Mouse (Mus musculus): Measurements from ENCODE around the gene Erc2.
A peak's percentile ranks its signal among the peaks of the same experiment; 100 is the strongest.

The Erc2 gene

DNA sequence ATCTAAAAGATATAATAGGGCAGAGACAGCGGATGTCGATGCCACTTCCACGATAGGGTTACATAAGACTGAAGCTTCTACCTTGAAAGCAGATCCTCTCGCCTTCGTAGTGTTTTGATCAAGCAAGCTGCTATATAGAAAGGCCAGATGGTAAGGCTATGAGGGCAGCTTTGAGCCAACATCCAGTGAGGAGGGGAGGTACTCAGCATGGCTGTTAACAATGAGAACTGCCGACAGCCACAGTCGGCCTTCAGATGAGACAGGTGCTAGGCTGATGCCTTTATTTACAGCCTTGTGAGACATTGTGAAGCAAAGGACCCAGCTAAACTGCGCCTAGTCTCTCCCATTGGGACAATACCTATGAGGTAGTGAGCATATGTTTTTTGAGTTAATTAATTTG lies 156.3 kb downstream of the Erc2 start:
- DNase-seq (ENCODE audit: low read depth) = no peak

DNA sequence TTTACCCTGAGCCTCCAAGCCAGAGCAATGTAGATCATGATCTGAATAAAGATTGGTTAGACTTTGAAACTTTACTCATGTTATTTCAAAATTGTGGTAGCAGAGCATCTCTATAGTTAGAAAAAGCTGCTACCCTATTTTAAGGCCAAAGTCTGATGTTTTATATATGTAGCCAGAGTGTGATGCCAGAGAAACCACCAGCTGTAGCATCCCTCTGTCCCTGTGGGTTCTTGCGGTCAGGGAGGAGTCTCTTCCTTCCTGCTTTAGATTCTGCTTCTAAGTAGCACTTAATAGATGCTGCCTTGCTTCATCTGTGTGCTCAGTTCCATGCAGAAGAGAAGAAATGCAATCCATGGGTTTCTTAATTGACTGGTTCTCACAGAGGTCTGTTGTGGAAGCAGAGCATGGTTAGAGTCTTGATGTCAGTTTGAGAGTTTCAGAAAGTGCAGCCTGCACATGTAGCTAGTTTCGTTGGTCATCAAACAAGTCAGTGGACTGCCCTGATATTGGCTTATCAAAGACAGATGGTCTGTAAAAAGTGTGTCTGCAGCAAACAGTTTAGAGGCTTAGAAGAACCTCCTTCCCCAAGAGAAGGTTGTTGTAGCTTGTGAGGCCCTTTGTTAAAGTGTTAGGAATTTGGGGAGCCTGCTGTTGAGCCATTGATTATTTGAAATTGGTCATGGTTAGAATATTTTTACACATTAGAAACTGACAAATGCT lies 156.9 kb downstream of the Erc2 start:
- DNase-seq (ENCODE audit: low read depth) = no peak

DNA sequence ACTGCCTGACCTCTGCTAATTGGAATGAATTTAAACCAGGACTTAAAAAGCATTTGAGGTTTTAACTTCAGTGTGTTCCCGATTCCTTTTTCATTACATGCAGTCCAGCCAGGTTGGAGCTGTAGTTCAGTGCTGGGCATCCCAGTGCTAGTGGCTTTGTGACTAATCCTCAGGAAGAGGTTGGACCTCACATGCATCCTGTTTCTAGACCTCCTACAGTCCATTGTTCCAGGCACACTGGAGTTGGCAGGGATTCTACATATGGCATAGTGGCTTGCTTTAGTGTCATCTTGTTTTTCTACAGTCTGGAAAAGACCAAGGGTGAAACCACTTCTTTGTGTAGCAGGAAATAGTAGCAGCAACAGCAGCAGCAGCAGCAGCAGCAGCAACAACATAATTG lies 159.0 kb downstream of the Erc2 start:
- peak; percentile 3 for DNase-seq (ENCODE audit: low read depth)

DNA sequence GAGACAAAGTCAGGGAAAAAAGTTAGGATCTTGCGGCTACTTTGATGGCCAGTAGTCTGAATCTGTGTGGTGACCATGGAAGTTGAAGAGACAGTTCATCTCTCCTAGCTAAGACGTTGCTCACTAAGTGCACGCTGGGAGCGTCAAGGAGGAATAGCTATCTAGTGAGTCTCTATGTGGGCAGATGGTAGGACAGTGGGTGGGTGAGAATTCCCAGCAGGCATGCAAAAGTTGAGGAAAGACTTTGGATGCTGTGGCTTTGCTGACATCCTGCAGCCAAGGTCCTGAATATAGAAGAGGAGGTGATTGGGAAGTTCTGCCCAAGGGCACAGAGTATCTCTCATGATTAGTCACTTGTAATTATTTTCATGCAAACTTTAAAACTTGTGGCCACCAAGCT lies 162.6 kb downstream of the Erc2 start:
- no peak for DNase-seq (ENCODE audit: low read depth)

DNA sequence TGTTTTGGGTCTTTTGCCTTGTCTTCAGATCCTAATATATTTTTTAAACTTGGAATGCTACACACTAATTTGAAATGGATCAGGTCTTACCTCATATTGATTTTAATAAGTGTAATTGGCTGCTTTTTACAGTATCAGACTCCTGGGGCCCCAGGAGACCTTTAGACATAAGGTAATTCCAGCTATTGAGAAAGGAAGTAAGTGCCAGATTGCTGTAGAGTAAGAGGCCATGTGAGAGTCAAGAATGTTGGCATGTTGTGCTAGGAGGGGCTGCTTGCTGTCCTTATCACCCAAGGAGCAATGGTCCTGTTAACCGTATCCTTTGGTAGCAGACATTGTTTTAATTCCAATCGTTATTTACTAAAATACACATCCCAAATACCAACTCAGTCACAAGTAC lies 163.3 kb downstream of the Erc2 start:
- no peak for DNase-seq (ENCODE audit: low read depth)

DNA sequence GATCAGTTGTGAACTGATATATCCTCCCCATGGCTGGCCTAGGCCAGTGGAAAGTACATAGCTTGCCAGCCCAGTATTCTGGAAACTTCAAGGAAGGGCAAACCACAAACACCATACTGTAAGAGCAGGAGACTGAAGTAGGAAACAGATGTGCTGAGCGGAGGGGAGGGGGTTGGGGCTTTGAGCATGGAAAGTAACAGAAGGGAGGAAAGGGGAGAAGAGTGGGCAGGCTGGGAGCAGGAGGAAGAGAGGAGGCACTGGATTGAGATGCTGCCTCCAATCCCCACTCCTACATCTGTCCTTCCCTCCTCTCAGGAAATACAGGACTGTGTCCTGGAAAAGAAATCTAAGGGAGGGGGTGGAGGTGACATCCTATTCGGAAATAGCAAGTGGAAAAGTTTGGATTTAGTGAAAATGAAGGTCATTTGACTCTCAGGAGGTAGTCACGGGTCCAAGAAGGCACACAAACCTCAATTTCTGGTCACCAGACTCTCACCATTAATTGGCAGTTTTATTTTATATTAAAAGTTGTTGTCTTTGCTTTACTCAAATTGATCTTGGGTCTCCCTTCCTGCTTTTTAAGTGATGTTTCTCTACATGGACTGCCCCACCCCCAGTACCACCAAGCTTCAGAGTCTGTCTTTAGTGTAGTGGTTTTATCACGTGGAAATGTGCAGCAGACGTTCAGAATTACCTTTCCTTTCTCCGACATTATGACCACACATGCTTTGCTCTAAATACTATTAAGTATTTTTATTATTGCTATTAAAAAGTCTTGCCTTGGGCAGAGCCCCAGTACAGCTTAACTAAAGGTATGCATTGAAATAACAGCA lies 167.1 kb downstream of the Erc2 start:
- no peak for DNase-seq (ENCODE audit: low read depth)

DNA sequence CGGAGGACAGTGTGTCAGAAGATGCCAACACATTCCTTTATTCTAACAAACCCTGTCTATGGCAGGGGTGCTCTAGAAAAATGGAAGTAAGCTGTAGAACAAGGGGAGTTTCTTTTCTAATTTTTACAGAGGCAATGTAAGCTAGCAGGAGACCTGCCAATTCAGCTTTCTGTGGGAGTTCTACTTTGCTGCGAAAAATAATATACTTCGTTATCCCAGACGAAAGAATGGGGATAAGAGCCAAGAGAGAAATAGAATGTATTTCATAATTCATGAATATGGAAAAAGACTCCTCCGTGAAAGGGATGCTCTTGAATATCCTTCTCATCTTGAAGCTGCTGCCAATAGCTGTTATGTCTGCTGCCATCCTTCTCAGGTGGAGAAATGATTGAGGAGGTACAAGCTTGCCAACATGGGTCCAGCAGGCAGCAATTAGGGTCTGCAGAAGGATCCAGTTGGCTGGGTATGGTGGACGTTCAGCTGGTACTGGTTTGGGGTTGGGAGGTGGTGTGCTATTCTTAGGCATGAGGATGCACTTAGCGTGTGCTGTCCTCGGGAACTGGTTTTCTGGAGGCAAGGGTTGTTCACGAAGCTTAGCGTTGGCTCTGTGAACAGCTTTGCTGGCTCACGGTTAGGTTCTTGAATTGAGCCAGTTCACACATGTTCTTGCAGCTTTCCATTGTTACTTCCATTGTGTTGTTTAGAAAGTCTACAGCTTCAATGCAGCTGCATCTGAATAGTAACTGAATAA lies 176.1 kb downstream of the Erc2 start:
- DNase-seq (ENCODE audit: low read depth) = no peak

DNA sequence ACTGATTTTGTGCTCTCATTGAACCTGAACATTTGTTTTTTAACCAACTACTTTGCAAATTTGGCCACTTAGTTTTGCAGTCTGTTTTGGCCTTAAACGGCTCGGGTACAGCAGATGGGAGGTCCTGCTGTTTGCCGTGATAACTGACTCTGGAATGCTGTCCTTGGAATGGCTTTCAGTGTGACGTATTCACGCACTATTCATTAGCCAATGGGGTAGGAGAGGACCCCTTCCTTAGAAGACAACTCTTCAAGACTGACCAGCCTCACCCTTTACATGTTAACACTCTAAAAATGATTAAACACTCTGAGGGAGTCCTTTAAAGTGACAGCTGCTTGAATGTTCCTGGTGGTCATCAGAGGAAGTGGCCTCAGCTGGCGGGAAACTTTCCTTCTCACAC lies 178.5 kb downstream of the Erc2 start:
- no peak for DNase-seq (ENCODE audit: low read depth)

DNA sequence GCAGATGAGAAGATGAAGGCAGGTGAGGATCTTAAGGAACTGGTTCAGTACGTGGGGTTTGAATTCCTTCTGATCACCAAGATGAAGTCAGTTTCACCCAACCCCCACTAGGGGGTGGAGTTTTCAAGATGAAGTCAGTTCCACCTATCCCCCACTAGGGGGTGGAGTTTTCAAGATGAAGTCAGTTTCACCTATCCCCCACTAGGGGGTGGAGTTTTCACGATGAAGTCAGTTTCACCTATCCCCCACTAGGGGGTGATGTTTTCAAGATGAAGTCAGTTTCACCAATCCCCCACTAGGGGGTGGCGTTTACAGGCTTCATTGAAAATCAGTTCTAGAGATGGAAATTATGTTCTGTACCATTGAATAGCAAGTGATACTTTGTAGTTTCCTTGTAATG lies 181.7 kb downstream of the Erc2 start:
- DNase-seq (ENCODE audit: low read depth) = peak; percentile 71

DNA sequence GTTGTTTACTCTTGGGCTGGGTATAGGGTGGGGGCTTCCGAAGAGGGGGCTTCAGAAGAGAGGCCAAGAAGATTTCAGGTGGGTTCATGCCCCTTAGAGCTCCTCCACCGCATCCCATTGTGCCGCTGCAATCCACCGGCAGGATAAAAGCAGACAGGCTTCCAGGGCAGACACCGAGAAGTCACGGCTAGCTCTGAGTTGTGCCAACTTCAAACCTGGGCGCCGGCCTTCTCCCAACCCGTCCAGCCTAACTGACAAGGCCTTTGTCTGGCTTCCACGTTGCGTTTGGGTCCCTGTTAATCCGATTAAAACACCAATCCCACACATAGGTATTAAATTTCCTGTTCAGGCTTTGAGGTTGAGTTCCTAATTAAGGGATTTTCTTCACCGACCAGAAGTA lies 182.8 kb downstream of the Erc2 start:
- no peak for DNase-seq (ENCODE audit: low read depth)

DNA sequence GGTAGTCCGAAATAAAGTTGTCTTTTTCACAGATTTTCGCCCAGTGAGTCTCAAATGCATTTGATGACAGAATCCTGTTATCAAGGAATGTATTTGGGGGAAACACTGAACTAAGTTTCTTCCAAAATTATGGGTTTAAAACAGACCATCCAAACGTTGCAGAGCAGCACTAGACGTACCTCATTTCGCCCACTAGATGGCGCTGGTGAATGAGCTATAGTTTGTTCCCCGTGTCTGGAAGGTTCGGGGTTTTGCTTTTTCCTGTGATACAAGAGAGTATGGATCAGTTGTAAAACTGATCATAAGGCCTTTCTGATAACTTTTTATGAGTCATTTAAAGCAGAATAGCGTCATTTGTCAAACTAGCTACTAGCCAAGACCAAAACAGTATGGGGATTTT lies 185.9 kb downstream of the Erc2 start:
- DNase-seq (ENCODE audit: low read depth) = peak; percentile 48

DNA sequence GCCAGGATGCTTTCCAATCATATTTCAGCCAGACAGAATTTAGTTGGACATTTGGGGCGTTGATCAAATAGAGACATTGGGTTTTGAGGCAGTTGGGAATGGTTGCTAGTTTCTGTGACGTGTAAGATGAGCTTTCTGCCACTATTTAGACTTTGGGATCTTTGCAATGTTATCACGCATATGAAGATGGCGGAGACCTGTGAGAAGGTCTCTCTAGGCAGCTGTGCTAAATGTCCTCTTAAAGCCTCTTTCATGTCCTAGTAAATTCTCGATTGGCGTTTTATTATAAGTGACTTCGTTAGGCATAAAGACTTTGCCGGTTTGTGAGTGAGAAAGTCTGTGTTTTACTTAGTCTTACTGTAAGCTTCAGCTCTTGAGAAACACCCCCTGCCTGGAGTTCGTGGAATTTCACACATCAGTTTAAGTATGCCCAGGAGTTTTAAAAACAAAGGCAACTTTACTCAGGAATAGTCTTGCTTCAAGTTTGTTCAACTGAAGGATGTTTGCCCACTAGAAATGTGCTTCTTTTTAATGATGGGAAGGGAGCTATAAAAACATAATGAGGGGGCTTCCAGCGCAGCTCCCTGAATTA lies 186.4 kb downstream of the Erc2 start:
- DNase-seq (ENCODE audit: low read depth) = no peak

DNA sequence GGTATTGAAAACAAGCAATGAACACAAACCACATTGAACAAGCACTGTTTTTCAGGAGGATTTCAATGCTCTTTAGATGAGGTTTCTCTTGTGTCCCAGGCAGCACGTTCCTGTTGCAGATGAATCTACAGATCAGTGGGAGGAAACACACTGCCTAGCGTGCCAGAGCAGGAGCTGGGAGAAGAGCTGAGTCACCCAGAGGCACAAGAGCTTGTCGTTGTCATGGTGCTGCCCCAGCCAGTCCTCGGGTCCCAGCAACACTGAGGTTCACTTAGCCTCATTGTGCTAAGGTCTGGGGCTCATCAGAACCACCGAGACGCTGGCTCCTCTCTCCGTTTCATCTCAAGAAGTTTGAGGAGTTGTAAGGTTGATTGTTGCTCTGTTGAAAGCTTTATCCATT lies 188.6 kb downstream of the Erc2 start:
- DNase-seq (ENCODE audit: low read depth) = peak; percentile 22

DNA sequence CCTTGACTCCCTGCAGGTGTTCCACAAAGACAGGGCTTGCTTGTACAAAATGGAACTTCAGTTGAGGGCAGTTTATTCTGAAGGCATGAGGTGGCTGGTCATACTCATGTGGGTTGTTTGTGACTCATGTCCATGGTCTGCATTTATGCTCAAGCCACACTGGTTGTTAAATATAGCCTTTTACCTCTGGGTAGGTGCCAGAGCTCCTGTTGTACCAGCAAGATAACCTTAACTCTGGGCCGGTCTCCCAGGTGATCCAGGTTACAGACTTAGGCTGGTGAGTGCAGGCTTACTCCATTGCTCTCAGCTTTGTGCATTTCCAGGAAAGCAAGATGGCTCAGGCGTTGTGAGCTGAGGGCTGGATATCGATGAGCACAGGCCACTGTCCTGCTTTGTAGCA lies 189.4 kb downstream of the Erc2 start:
- no peak for DNase-seq (ENCODE audit: low read depth)

DNA sequence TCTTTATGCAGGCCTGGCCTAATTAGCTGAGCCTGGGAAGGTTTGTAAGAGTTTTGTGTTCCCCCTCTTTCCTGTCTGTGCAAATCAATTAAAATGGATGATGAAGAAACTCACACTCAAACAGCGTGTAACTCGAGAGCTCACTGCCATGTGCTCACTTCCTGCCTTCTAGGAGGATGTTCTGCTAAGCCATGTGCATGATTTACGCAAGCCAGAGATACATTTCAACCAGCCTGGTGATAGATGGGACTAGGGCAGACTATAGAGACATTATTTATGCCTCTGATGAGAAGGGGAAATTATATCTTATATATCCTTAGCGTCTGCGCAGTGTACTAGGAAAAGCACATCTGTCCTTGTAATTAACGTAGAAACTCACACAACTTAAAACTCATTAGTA lies 193.5 kb downstream of the Erc2 start:
- peak; percentile 35 for DNase-seq (ENCODE audit: low read depth)

DNA sequence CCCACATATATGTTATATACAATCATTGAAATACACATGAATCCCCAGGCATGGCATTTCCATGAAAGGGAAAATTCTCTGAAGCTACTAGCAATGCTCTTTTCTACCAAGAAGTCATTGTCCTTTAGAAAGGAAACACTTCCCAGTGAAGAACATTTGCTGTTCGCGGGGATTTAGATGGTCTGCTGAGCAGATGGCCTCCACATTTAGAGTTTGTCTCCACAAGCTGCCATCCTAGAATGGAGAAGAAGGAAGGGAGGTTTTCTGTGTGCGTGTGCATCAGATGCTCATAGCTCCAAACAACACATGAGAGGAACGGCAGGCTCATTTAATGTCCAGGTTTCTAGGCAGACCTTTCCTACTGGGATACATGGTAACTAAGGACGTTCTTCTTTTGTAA lies 196.8 kb downstream of the Erc2 start:
- DNase-seq (ENCODE audit: low read depth) = no peak

DNA sequence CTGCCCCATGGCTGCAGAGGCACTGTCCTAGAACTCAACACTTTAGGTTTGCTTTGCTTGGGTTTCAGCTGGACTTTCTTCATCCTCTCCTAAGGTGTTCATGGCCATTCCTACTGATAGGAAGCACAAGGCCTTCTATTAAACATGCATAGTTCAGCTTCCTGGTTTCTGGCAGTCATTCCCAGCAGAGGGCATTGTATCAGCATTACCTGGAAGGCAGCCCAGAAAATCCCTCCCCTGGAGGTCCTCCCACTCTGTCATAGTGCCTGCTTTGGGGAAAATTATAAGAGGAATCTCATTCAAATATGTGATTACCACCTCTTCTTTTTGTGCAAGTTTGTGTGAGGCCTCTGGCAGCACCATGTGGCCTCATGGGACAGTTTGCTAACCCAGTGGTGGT lies 199.6 kb downstream of the Erc2 start:
- no peak for DNase-seq (ENCODE audit: low read depth)

DNA sequence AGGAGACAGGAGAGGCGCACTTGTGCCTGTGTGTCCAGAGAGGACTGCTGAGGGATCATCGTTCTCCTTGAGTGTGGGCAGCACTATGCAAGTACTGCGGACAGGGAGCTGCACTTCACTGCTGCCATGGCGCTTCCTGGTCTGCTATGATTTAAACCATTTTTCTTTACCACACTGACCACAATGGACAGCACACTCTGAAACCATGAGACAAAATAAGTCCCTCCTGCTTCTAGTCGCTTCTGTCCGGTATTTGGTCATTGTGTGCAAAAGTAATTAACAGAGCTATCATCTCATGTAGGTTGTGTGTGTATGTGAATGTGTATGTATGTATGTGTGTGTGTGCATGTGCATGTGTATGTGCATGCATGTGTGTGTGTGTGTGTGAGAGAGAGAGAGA lies 200.3 kb downstream of the Erc2 start:
- DNase-seq (ENCODE audit: low read depth) = no peak

DNA sequence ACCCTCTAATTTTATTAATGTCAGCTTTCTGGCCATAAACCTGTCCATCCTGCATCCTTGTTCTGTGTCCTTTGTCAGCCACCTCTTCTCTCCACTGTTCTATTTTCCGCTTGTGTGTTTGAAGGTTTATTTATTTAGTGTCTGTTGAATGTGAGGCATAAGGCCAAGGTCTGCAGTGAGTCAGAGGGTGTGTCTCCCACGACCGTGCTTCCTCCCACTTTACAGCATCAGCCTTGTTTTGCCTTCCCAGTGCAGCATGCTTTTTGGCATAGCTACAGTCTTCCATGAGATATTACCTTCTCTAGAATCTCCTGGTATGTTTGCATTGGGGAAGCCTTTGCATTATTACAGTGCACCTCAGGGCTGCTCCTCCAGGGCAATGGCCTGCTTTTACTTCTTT lies 200.8 kb downstream of the Erc2 start:
- DNase-seq (ENCODE audit: low read depth) = no peak

DNA sequence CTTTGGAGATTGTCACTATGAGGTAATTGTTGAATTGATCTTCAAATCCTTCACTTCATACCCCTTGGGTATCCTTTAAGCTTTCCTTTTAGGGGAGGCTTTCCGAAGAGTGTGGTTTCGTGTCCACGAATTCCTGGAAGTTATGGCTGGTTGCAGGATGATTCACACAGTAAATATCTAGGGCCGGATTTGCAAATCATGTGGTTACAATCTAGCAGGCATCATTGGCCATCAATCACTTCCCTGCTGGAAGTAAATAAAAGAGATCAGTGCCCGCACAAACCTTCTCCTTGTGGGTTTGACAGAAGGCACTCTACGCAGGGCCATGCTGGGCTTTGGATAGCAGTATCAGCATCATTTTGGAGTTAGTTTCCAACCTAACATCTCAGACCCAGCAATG lies 201.7 kb downstream of the Erc2 start:
- DNase-seq (ENCODE audit: low read depth) = no peak

DNA sequence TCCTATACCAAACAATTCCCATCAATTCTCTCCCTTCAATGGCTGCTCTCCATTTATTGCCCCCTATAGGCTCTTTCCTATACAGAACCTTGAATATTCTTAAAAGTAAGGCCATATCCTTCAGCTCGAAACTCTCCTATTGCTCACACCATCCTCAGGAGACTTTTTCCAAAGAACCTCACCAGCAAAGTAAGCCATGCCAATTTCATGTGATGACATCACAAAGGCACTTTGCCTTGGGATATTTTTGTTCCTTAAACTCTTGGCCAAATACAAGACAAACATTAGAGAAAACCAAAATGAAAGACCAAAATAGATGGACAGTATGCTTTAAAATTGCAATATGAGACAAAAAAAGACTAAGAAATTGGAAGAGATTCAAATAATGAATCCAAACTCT lies 204.6 kb downstream of the Erc2 start:
- no peak for DNase-seq (ENCODE audit: low read depth)

DNA sequence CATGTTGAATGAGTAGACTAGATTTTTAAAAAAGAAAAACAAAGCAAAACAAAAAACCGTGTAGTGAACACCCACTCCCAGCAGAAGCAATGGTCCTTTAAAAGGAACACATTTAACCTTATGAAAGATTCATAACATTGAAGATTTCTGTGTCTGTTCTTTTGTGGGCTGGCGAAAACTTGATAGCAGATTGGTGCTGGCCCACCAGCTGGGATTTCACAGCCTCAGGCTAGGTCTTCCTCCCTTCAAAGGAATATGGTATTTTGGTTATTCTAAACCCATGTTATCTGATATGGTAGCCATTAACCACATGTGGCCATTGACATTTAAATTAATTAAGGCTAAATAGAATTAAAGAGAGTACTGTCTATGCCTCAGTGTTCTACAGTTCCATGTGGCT lies 205.9 kb downstream of the Erc2 start:
- no peak for DNase-seq (ENCODE audit: low read depth)

DNA sequence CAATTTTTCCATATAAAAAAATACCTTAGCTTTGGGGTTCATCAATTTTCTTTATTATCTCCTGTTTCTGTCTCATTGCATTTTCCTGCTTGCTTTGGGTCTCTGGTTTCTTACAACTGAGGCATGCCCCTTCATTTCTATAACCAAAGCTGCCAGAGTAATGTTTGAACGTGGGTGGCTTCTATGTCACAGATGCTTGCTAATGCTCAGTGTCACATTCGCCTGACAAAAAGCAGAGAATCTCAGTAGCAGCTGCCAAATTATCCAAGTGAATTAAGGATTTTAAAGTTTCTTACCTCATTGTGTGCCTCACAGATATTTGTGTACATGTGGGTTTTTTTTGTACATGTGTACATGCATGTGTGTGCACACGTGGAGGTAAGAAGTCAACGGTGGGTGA lies 210.0 kb downstream of the Erc2 start:
- no peak for DNase-seq (ENCODE audit: low read depth)
